ENCODE assay signal across 15 mouse cellular contexts in the genomic region with DNA sequence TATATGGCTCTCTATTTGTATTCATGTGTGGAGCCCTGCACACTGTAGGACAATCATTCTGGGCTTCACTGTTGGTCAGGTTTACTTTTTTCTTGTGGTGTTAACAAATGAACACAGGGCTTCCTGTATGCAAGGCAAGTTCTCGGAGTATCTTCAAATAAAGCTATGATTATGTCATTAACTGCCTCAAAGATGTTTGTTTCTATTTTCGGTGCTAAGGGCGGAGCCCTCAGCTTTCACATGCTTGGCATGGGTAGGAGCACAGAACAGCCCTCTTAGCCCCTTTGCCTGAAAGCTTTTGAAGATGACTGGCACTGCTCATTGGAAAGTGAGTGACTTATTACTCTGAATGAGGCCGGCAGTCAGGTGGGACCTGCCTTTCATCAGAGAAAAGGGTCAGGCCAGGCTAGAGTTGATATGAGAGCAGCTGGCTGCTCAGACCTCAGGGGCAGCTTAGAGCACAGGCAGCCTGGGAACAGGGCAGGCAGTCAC. TPM values are rescaled to one million over a fixed set of nuclear protein-coding genes. Genes with fewer than 3 reads are reported as not detected.
DNase-seq lines count a peak whose midpoint lies in the region; ATAC-seq and TF ChIP-seq lines count a peak whose summit lies in the region.
"Had no signal": no experiment of that assay in that cellular context is flagged by ENCODE, and none has a peak within 500 bp of the region (broad histone marks: within the 10 kb centered on the region; RNA-seq: fewer than 3 reads in every experiment).

No protein-coding gene starts in this region.

- H3K36me3 ChIP-seq in heart, embryonic 13.5 days = no peaks in the 10 kb centered on the region
- H3K36me3 ChIP-seq in intestine, postnatal 0 days (ENCODE audit: control insufficient read depth, insufficient read depth) = no peaks in the 10 kb centered on the region
- no peaks in the 10 kb centered on the region for H3K36me3 ChIP-seq in splenic B cell, adult 2 months (ENCODE audit: control insufficient read depth, insufficient read depth, low read length, poor library complexity, severe bottlenecking)
- H3K36me3 ChIP-seq: liver, embryonic 13.5 days; midbrain, embryonic 12.5 days; neural tube, embryonic 12.5 days had no signal

- no peak for TF ChIP-seq CTCF in intestine, postnatal 0 days (IDR thresholded peaks at IDR 0.05; ENCODE audit: low read depth)

- H3K4me2 ChIP-seq in heart, embryonic 13.5 days = no peak overlapping the region
- H3K4me2 ChIP-seq in intestine, postnatal 0 days (replicated peaks; ENCODE audit: low read depth) = no peak overlapping the region
- H3K4me2 ChIP-seq: liver, embryonic 13.5 days; midbrain, embryonic 12.5 days; neural tube, embryonic 12.5 days had no signal

- ATAC-seq in heart, embryonic 13.5 days (ENCODE audit: extremely low read depth, insufficient number of reproducible peaks, low FRiP score, low TSS enrichment) = no peak
- ATAC-seq in intestine, postnatal 0 days = peak; percentile 31; the same call in 1 of the 2 replicates
- ATAC-seq: hindbrain, embryonic 16.5 days had no signal

- H3K27me3 ChIP-seq in heart, embryonic 13.5 days (replicated peaks) = no peaks in the 10 kb centered on the region
- H3K27me3 ChIP-seq in intestine, postnatal 0 days (replicated peaks; ENCODE audit: control insufficient read depth, insufficient read depth, low read length) = peaks cover 52% of the 10 kb centered on the region
- no peaks in the 10 kb centered on the region for H3K27me3 ChIP-seq in splenic B cell, adult 2 months (ENCODE audit: control insufficient read depth, insufficient read depth, low read length, poor library complexity, severe bottlenecking)
- H3K27me3 ChIP-seq: CH12.LX; liver, embryonic 13.5 days; midbrain, embryonic 12.5 days; neural tube, embryonic 12.5 days had no signal

- H3K27ac ChIP-seq in heart, embryonic 13.5 days (replicated peaks) = peak overlapping the region; percentile 42; the same call in 1 of the 2 replicates
- no peak overlapping the region for H3K27ac ChIP-seq in intestine, postnatal 0 days (ENCODE audit: low read depth, low read length)
- H3K27ac ChIP-seq: liver, embryonic 13.5 days; midbrain, embryonic 12.5 days; neural tube, embryonic 12.5 days had no signal

- peak; percentile 35 to 59 for DNase-seq in lung, adult 18-20 months
- DNase-seq in lung, postnatal 14 days = no peak
- peak; percentile 19 for DNase-seq in splenic B cell, adult 2 months (ENCODE audit: low read depth, low spot score)
- DNase-seq in layer of hippocampus, adult 11-12 months (ENCODE audit: low spot score) = no peak
- DNase-seq in embryo, embryonic 9.5 days (ENCODE audit: extremely low spot score) = no peak
- DNase-seq in adrenal gland, postnatal 14 days = no peak
- DNase-seq: cerebellum, postnatal 36 days; kidney, postnatal 36 days; liver, embryonic 13.5 days had no signal

- no peak overlapping the region for H3K4me3 ChIP-seq in heart, embryonic 13.5 days
- H3K4me3 ChIP-seq in intestine, postnatal 0 days (ENCODE audit: low read depth, low read length) = no peak overlapping the region
- H3K4me3 ChIP-seq: liver, embryonic 13.5 days; midbrain, embryonic 12.5 days; neural tube, embryonic 12.5 days had no signal

- peaks cover 13% of the 10 kb centered on the region for H3K4me1 ChIP-seq in heart, embryonic 13.5 days
- no peaks in the 10 kb centered on the region for H3K4me1 ChIP-seq in intestine, postnatal 0 days (replicated peaks; ENCODE audit: control insufficient read depth, insufficient read depth, low read length)
- H3K4me1 ChIP-seq: midbrain, embryonic 12.5 days; neural tube, embryonic 12.5 days had no signal

- H3K9ac ChIP-seq in heart, embryonic 13.5 days = no peak overlapping the region
- no peak overlapping the region for H3K9ac ChIP-seq in intestine, postnatal 0 days (ENCODE audit: low read depth, low read length)
- H3K9ac ChIP-seq: liver, embryonic 13.5 days; midbrain, embryonic 12.5 days; neural tube, embryonic 12.5 days had no signal

- 38% methylated on average over 4 of the region's 4 CpGs for WGBS in heart, embryonic 13.5 days
- 36% methylated on average over 4 of the region's 4 CpGs for WGBS in intestine, postnatal 0 days

- 0 out of 2 replicates have a peak, but pooled peaks cover 5% of the 10 kb centered on the region for H3K9me3 ChIP-seq in heart, embryonic 13.5 days
- no peaks in the 10 kb centered on the region for H3K9me3 ChIP-seq in intestine, postnatal 0 days (ENCODE audit: control insufficient read depth)
- H3K9me3 ChIP-seq: liver, embryonic 13.5 days; midbrain, embryonic 12.5 days had no signal

RNA-seq across cellular contexts. Expression of gene Fut8, which starts 44.7 kb away (rescaled TPM):
- 13.5 and 16.6 TPM in 2 replicates for polyA plus RNA-seq in heart, embryonic 13.5 days (2015; fragmentation: Nextera tagmentation; extraction: Ambion mirVana)
- polyA plus RNA-seq in intestine, postnatal 0 days (2015; fragmentation: Nextera tagmentation; extraction: Ambion mirVana) = 9.1 and 10.1 TPM in 2 replicates
- total RNA-seq in adrenal gland, postnatal 14 days (2021) = 41.2 and 46.0 TPM in 2 replicates

Comparison
In these comparisons a context has a peak if more than half of its experiments do, and no peak if none do; other contexts are left out.
1. DNase-seq: peak in lung, adult 18-20 months (2 of 2) and splenic B cell, adult 2 months (single experiment); none in lung, postnatal 14 days (single experiment), layer of hippocampus, adult 11-12 months (single experiment), embryo, embryonic 9.5 days (single experiment) and adrenal gland, postnatal 14 days (single experiment).